Comparison of ENCODE assay signal across 17 mouse cellular contexts in the genomic region with DNA sequence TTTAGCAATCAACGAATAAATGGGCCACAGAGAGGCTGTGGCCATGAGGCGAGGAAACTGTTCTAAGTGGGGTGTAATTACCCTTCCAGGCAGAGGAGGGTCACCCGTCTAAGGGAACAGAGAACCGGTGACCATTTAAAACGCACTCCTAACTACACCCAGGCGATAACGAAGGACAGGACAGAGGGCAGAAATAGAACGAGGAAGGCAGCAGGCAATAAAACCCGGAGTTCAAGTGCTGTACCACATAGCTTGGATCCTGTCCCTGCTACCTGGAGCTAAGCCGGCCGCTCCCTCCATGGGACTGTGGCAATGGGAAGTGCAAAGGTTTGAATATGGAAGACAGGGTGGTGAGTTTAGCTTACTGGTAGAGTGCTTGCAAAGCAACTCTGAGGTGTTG. TPM values are rescaled to one million over a fixed set of nuclear protein-coding genes. Genes with fewer than 3 reads are reported as not detected.
DNase-seq lines count a peak whose midpoint lies in the region; ATAC-seq lines count a peak whose summit lies in the region.
"Had no signal": no experiment of that assay in that cellular context is flagged by ENCODE, and none has a peak within 500 bp of the region (broad histone marks: within the 10 kb centered on the region; RNA-seq: fewer than 3 reads in every experiment).

No protein-coding gene starts in this region.

- peak overlapping the region; percentile 45 for H3K4me2 ChIP-seq in heart, embryonic 11.5 days
- H3K4me2 ChIP-seq in intestine, embryonic 16.5 days (ENCODE audit: low read depth, low read length) = 0 out of 2 replicates have a peak overlapping the region, but pooled peaks have one; percentile 17
- H3K4me2 ChIP-seq: hindbrain, embryonic 13.5 days; neural tube, embryonic 13.5 days had no signal

- WGBS in heart, embryonic 11.5 days (ENCODE audit: insufficient replicate concordance) = 18% methylated on average over 11 of the region's 11 CpGs
- WGBS in intestine, embryonic 16.5 days = 19% methylated on average over 11 of the region's 11 CpGs

- H3K27me3 ChIP-seq in heart, embryonic 11.5 days (ENCODE audit: control insufficient read depth, insufficient read depth, low read length) = no peaks in the 10 kb centered on the region
- H3K27me3 ChIP-seq in intestine, embryonic 16.5 days (replicated peaks; ENCODE audit: control insufficient read depth, insufficient read depth, low read length) = no peaks in the 10 kb centered on the region
- H3K27me3 ChIP-seq: Patski had no signal

- H3K9me3 ChIP-seq in heart, embryonic 11.5 days (replicated peaks; ENCODE audit: control insufficient read depth, low read length) = no peaks in the 10 kb centered on the region
- H3K9me3 ChIP-seq in intestine, embryonic 16.5 days (ENCODE audit: control insufficient read depth, low read length) = no peaks in the 10 kb centered on the region
- H3K9me3 ChIP-seq: hindbrain, embryonic 13.5 days; neural tube, embryonic 13.5 days had no signal

- H3K4me1 ChIP-seq in heart, embryonic 11.5 days (ENCODE audit: control insufficient read depth, insufficient read depth, low read length) = peaks cover 8% of the 10 kb centered on the region
- no peaks in the 10 kb centered on the region for H3K4me1 ChIP-seq in intestine, embryonic 16.5 days (ENCODE audit: control insufficient read depth, insufficient read depth, low read length)

- ATAC-seq in heart, embryonic 11.5 days (replicated peaks; ENCODE audit: insufficient number of reproducible peaks, low FRiP score, low TSS enrichment) = 0 out of 2 replicates have a peak, but pooled peaks have one; percentile 52
- ATAC-seq in intestine, embryonic 16.5 days = peak; percentile 90
- ATAC-seq: Patski had no signal

- intact Hi-C loops in heart, postnatal 14 days (cut with DNase I) = loop anchor here (5.0 to 10.0 kb wide), 2 partner anchors 38 to 274 kb away; partner anchors contain the start of gene Ank2

- peak overlapping the region; percentile 41; the same call in 1 of the 2 replicates for H3K27ac ChIP-seq in heart, embryonic 11.5 days (ENCODE audit: low read depth, low read length)
- H3K27ac ChIP-seq in intestine, embryonic 16.5 days (ENCODE audit: low read length) = no peak overlapping the region
- H3K27ac ChIP-seq: hindbrain, embryonic 13.5 days; neural tube, embryonic 13.5 days; stomach, postnatal 0 days had no signal

- H3K4me3 ChIP-seq in heart, embryonic 11.5 days (ENCODE audit: low read depth, low read length) = no peak overlapping the region
- H3K4me3 ChIP-seq in intestine, embryonic 16.5 days (ENCODE audit: low read length) = no peak overlapping the region
- H3K4me3 ChIP-seq: hindbrain, embryonic 13.5 days; neural tube, embryonic 13.5 days had no signal

- H3K36me3 ChIP-seq in heart, embryonic 11.5 days (ENCODE audit: control insufficient read depth, insufficient read depth, low read length) = no peaks in the 10 kb centered on the region
- H3K36me3 ChIP-seq in intestine, embryonic 16.5 days (ENCODE audit: control insufficient read depth, insufficient read depth, low read length) = no peaks in the 10 kb centered on the region
- H3K36me3 ChIP-seq: hindbrain, embryonic 13.5 days; neural tube, embryonic 13.5 days had no signal

- DNase-seq in heart, postnatal 14 days = no peak
- peak; percentile 42 for DNase-seq in ZHBTc4 (ENCODE audit: low read depth, low spot score)
- peak; percentile 49 for DNase-seq in yolk sac, embryonic 10.5 days (ENCODE audit: low spot score)
- DNase-seq in adrenal gland, postnatal 10 days = no peak
- DNase-seq in B cell, adult 2 months = no peak
- DNase-seq: adrenal gland, postnatal 14 days; cerebellum, adult 9-11 months; gastrocnemius, postnatal 25 days; kidney, adult 9 months; lung, adult 18-20 months; thymus, postnatal 4 days had no signal

- H3K9ac ChIP-seq in heart, embryonic 11.5 days (ENCODE audit: low read depth, low read length) = peak overlapping the region; percentile 46; the same call in 1 of the 2 replicates
- H3K9ac ChIP-seq in intestine, embryonic 16.5 days (ENCODE audit: low read depth, low read length) = no peak overlapping the region
- H3K9ac ChIP-seq: hindbrain, embryonic 13.5 days; neural tube, embryonic 13.5 days had no signal

RNA-seq across cellular contexts. Expression of gene Ank2, which starts 40.2 kb away (rescaled TPM):
- polyA plus RNA-seq in heart, embryonic 11.5 days (2014; fragmentation: Nextera tagmentation; extraction: Ambion mirVana) = 30.8 and 31.8 TPM in 2 replicates
- total RNA-seq in heart, postnatal 14 days (2021) = 100 to 1,000 TPM; 313 to 315 TPM
- polyA plus RNA-seq in intestine, embryonic 16.5 days (2015; fragmentation: Nextera tagmentation; extraction: Ambion mirVana) = 14.7 and 15.8 TPM in 2 replicates
- 10 to 100 TPM; 56.9 to 95.8 TPM for total RNA-seq in adrenal gland, postnatal 10 days (2021)

Comparison
In these comparisons a context has a peak if more than half of its experiments do, and no peak if none do; other contexts are left out.
1. DNase-seq: peak in ZHBTc4 (single experiment) and yolk sac, embryonic 10.5 days (single experiment); none in heart, postnatal 14 days (0 of 2), adrenal gland, postnatal 10 days (single experiment) and B cell, adult 2 months (0 of 2).